Mouse (Mus musculus) ES-E14 (cell line): ENCODE data around the gene Adamts16.

Experiments
- CHD2 ChIP-seq: IDR thresholded peaks from 2 replicates; pipeline ENCODE4 v1.6.1; 2014; ENCODE audit warnings: mild to moderate bottlenecking, low read depth, low read length, inconsistent platforms
- HCFC1 ChIP-seq: IDR thresholded peaks from 2 replicates; pipeline ENCODE4 v1.6.1; 2012; ENCODE audit warnings: low read length, inconsistent platforms, borderline replicate concordance; ENCODE audit not compliant: insufficient read depth
- MAFK ChIP-seq: IDR thresholded peaks from 2 replicates; pipeline ENCODE4 v1.6.1; 2014; ENCODE audit warnings: mild to moderate bottlenecking, low read depth, low read length, inconsistent platforms; ENCODE audit not compliant: insufficient read depth
- ZC3H11A ChIP-seq: IDR thresholded peaks from 2 replicates; pipeline ENCODE4 v1.6.1; 2012; ENCODE audit warnings: low read depth, mild to moderate bottlenecking, inconsistent platforms, low read length, borderline replicate concordance
- ZNF384 ChIP-seq: IDR thresholded peaks from 2 replicates; pipeline ENCODE4 v1.6.1; 2012; ENCODE audit warnings: low read depth, low read length, inconsistent platforms

DNA sequence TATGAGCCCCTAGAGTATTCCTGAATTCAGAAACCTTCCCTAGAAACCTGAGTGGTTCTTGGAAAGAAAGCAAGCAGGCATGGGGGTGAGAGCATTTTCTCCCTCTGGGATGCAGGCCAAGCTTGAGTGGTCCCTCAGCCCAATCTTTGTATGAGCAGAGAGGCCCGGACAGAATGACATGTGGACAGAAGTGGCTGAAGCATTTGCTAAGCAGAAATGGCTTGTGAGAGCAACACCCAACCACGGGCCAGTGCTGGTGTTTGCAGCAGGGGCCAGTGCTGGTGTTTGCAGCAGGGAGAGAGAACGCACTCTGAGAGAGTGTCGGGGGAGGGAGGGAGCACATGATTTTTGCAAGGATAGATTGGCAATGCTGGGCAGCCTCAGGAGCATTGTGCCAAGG is 105.2 kb downstream of the Adamts16 start:
- TF ChIP-seq ZC3H11A = no peak
- no peak for TF ChIP-seq CHD2
- no peak for TF ChIP-seq ZNF384
- no peak for TF ChIP-seq HCFC1
- no peak for TF ChIP-seq MAFK
